Mouse (Mus musculus): ENCODE measurements around the gene Mrps5. TPM values are rescaled to one million over a fixed set of nuclear protein-coding genes. Genes with fewer than 3 reads are reported as not detected.

Mrps5 gene
- 154 and 155 TPM in 2 replicates for polyA plus RNA-seq (2014; fragmentation: Nextera tagmentation; extraction: Ambion mirVana)

DNA sequence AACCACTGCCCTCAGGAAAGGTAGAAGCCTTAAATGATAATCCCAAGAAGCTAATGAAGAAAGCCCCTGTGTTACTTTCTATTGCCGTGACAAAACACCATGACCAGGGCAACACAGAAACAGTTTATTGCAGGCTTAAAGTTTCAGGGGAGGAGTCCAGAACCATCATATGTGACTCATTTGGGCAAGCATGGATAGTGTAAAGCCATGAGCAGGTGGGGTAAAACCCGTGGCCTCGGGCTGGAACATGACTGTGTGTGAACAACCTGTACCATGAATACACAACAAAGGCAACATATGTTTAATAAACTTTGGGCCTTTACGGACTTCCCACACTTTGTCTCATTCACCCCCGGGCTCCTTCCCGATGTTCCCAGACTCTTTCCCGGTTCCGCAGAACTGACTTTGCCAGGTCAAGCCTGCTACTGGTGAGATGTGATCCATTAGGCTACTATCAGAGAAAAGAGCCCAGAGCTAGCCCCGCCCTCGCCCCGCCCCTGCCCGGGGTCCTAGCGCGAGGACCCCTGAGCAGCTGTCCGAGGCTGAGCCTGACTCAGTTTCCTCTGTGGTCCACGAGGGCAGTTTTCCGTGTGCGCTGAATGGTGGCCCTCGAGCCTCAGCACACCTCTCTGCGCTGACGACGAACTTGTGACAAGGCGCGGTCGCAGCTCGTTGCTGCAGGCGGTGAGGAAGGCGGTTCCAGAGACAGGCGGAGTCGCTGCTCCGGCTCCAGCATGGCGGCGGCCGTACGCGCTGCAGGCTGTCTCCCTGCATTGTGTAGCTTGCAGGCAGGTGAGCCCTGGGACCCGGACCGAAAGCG is at the start of gene Mrps5, which contains the start of gene Zfp661:
Mrps5 (plus strand) TSS at position 529 of the 820 bp plus-strand sequence.
Zfp661 (minus strand) TSS at position 401 of the 820 bp plus-strand sequence.
- Histone ChIP-seq H3K27ac (ENCODE audit: low read depth) (peak within 1 kb of the TSS; percentile 94), H3K27me3 (replicated peaks; ENCODE audit: control insufficient read depth, insufficient read depth, low read length) (no peaks in the 10 kb centered on the region), H3K4me3 (ENCODE audit: low read depth, low read length) (peak within 1 kb of the TSS; percentile 99), H3K36me3 (ENCODE audit: control insufficient read depth, insufficient read depth, low read length) (peaks cover 8% of the 10 kb centered on the region; the same call in 1 of the 2 replicates), H3K9ac (ENCODE audit: low read length) (peak within 1 kb of the TSS; percentile 96), H3K9me3 (ENCODE audit: control insufficient read depth, low read length) (no peaks in the 10 kb centered on the region), H3K4me1 (replicated peaks; ENCODE audit: control insufficient read depth, insufficient read depth, low read length) (peaks cover 8% of the 10 kb centered on the region), H3K4me2 (ENCODE audit: low read length) (peak within 1 kb of the TSS; percentile 75)
- 5% methylated on average over 39 of the region's 39 CpGs for WGBS
- ATAC-seq (replicated peaks; ENCODE audit: low FRiP score, low TSS enrichment, low read depth) (peak; percentile 82), DNase-seq (ENCODE audit: low spot score) (peak; percentile 98)

DNA sequence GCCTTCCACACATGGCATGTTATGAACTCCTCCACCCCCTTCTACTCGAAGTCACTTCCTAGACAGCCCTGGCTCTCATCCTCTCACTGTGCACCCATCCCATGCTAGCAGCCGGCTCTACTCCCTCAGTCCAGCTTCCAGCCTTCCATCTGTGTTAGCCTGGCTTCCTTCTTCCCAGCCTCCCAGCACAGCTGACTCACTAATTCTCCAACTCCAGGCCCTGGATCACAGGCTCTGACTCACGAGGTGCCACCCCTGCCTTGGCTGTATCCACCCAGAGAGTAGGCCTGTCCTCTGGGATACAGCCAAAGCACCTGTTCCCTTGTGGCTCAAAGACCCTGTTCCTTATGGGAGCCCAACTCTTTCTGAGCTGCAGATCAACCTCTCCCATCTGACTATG is 49.5 kb upstream of the Mrps5 start:
- no peaks in the 10 kb centered on the region for H3K4me1 ChIP-seq (replicated peaks; ENCODE audit: control insufficient read depth, insufficient read depth, low read length)
- H3K9ac ChIP-seq (ENCODE audit: low read length) = no peak overlapping the region
- H3K4me2 ChIP-seq (ENCODE audit: low read length) = no peak overlapping the region
- ATAC-seq (replicated peaks; ENCODE audit: low FRiP score, low TSS enrichment, low read depth) (no peak), DNase-seq (ENCODE audit: low spot score) (no peak)
- H3K27me3 ChIP-seq (replicated peaks; ENCODE audit: control insufficient read depth, insufficient read depth, low read length) = peaks cover 42% of the 10 kb centered on the region
- H3K36me3 ChIP-seq (ENCODE audit: control insufficient read depth, insufficient read depth, low read length) = no peaks in the 10 kb centered on the region
- no peak overlapping the region for H3K27ac ChIP-seq (ENCODE audit: low read depth)
- 60% methylated on average over 3 of the region's 3 CpGs for WGBS
- no peaks in the 10 kb centered on the region for H3K9me3 ChIP-seq (ENCODE audit: control insufficient read depth, low read length)
- H3K4me3 ChIP-seq (ENCODE audit: low read depth, low read length) = no peak overlapping the region

GRCm38 (mm10) chr2:127539494-127539893 is 47.5 kb upstream of the Mrps5 start:
- Histone ChIP-seq H3K9me3 (ENCODE audit: control insufficient read depth, low read length) (no peaks in the 10 kb centered on the region), H3K36me3 (ENCODE audit: control insufficient read depth, insufficient read depth, low read length) (no peaks in the 10 kb centered on the region), H3K4me3 (ENCODE audit: low read depth, low read length) (no peak overlapping the region), H3K9ac (ENCODE audit: low read length) (no peak overlapping the region), H3K4me1 (replicated peaks; ENCODE audit: control insufficient read depth, insufficient read depth, low read length) (no peaks in the 10 kb centered on the region), H3K4me2 (ENCODE audit: low read length) (no peak overlapping the region), H3K27ac (ENCODE audit: low read depth) (no peak overlapping the region), H3K27me3 (replicated peaks; ENCODE audit: control insufficient read depth, insufficient read depth, low read length) (peaks cover 52% of the 10 kb centered on the region)
- no peak for ATAC-seq (replicated peaks; ENCODE audit: low FRiP score, low TSS enrichment, low read depth)
- 22% methylated on average over 4 of the region's 4 CpGs for WGBS
- no peak for DNase-seq (ENCODE audit: low spot score)

- WGBS = 3% methylated on average over 28 of the region's 29 CpGs
- peak within 1 kb of the TSS; percentile 10; the same call in 1 of the 2 replicates for H3K4me3 ChIP-seq (ENCODE audit: low read depth, low read length)
- peak; percentile 72 for DNase-seq (ENCODE audit: low spot score)
These were observed 45.8 kb upstream of the Mrps5 start, which contains the start of gene Prom2 for GRCm38 (mm10) chr2:127541185-127541584. Gene Prom2 (minus strand): TSS chr2:127541467.

GRCm38 (mm10) chr2:127541697-127542096 is 45.3 kb upstream of the Mrps5 start:
- peaks cover 52% of the 10 kb centered on the region for H3K27me3 ChIP-seq (replicated peaks; ENCODE audit: control insufficient read depth, insufficient read depth, low read length)
- H3K9ac ChIP-seq (ENCODE audit: low read length) = no peak overlapping the region
- H3K4me3 ChIP-seq (ENCODE audit: low read depth, low read length) = no peak overlapping the region
- H3K9me3 ChIP-seq (ENCODE audit: control insufficient read depth, low read length) = no peaks in the 10 kb centered on the region
- H3K27ac ChIP-seq (ENCODE audit: low read depth) = no peak overlapping the region
- H3K36me3 ChIP-seq (ENCODE audit: control insufficient read depth, insufficient read depth, low read length) = no peaks in the 10 kb centered on the region
- WGBS = 86% methylated on average over 2 of the region's 2 CpGs
- H3K4me1 ChIP-seq (replicated peaks; ENCODE audit: control insufficient read depth, insufficient read depth, low read length) = no peaks in the 10 kb centered on the region
- ATAC-seq (replicated peaks; ENCODE audit: low FRiP score, low TSS enrichment, low read depth) (no peak), DNase-seq (ENCODE audit: low spot score) (no peak)
- no peak overlapping the region for H3K4me2 ChIP-seq (ENCODE audit: low read length)

More at GRCm38 (mm10) chr2:127541185-127541584, 45.8 kb upstream of the Mrps5 start, which contains the start of gene Prom2:
- peak; percentile 82 for ATAC-seq (replicated peaks; ENCODE audit: low FRiP score, low TSS enrichment, low read depth)
- H3K4me2 ChIP-seq (ENCODE audit: low read length) = peak within 1 kb of the TSS; percentile 35
- no peaks in the 10 kb centered on the region for H3K36me3 ChIP-seq (ENCODE audit: control insufficient read depth, insufficient read depth, low read length)
- H3K9ac ChIP-seq (ENCODE audit: low read length) = no peak within 1 kb of the TSS
- no peak within 1 kb of the TSS for H3K27ac ChIP-seq (ENCODE audit: low read depth)
- H3K27me3 ChIP-seq (replicated peaks; ENCODE audit: control insufficient read depth, insufficient read depth, low read length) = peaks cover 52% of the 10 kb centered on the region
- H3K4me1 ChIP-seq (replicated peaks; ENCODE audit: control insufficient read depth, insufficient read depth, low read length) = no peaks in the 10 kb centered on the region
- H3K9me3 ChIP-seq (ENCODE audit: control insufficient read depth, low read length) = no peaks in the 10 kb centered on the region

DNA sequence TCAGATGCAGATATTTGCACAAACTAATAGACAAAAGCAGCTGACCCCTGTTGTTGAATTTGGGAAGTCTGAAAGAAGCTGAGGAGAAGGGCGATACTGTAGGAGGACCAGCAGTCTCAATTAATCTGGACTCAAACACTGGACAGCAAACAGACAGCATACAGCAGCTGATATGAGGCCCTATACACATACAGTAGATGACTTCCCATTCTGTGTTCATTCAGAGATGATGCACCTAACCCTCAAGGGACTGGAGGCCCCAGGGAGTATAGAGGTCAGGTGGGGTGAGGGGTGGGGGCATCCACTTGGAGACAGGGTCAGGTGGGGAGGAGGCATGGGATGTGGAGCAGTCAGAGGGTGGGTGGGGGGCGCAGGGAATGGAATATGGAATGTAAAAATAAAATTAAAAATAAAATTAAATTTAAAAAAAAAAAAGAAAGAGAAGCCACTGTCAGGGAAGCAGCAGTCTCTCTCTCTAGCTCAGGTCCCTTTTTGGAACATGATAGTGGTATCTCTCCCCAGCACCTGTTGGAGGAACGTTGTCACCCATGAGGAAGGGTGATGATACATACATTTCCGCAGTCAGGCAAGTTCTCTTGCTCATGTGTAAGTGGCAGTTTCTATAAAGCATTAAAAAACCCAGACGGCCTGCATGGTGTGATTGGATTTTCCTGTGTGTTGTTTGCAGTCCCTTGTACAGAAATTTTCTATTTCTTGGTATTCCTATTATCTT is 38.5 kb upstream of the Mrps5 start:
- ATAC-seq (replicated peaks; ENCODE audit: low FRiP score, low TSS enrichment, low read depth) = no peak
- Histone ChIP-seq H3K4me1 (replicated peaks; ENCODE audit: control insufficient read depth, insufficient read depth, low read length) (no peaks in the 10 kb centered on the region), H3K27ac (ENCODE audit: low read depth) (no peak overlapping the region), H3K36me3 (ENCODE audit: control insufficient read depth, insufficient read depth, low read length) (no peaks in the 10 kb centered on the region), H3K9ac (ENCODE audit: low read length) (no peak overlapping the region), H3K4me2 (ENCODE audit: low read length) (no peak overlapping the region), H3K9me3 (ENCODE audit: control insufficient read depth, low read length) (no peaks in the 10 kb centered on the region), H3K27me3 (replicated peaks; ENCODE audit: control insufficient read depth, insufficient read depth, low read length) (0 out of 2 replicates have a peak, but pooled peaks cover 3% of the 10 kb centered on the region), H3K4me3 (ENCODE audit: low read depth, low read length) (no peak overlapping the region)
- 75% methylated on average over 5 of the region's 5 CpGs for WGBS
- DNase-seq (ENCODE audit: low spot score) = no peak

- Histone ChIP-seq H3K27ac (ENCODE audit: low read depth) (no peak overlapping the region), H3K4me3 (ENCODE audit: low read depth, low read length) (no peak overlapping the region), H3K36me3 (ENCODE audit: control insufficient read depth, insufficient read depth, low read length) (no peaks in the 10 kb centered on the region), H3K4me2 (ENCODE audit: low read length) (no peak overlapping the region), H3K27me3 (replicated peaks; ENCODE audit: control insufficient read depth, insufficient read depth, low read length) (no peaks in the 10 kb centered on the region), H3K9me3 (ENCODE audit: control insufficient read depth, low read length) (no peaks in the 10 kb centered on the region), H3K4me1 (replicated peaks; ENCODE audit: control insufficient read depth, insufficient read depth, low read length) (no peaks in the 10 kb centered on the region), H3K9ac (ENCODE audit: low read length) (no peak overlapping the region)
- no peak for DNase-seq (ENCODE audit: low spot score)
- ATAC-seq (replicated peaks; ENCODE audit: low FRiP score, low TSS enrichment, low read depth) = no peak
These were observed 37.3 kb upstream of the Mrps5 start for GRCm38 (mm10) chr2:127549711-127550110.

DNA sequence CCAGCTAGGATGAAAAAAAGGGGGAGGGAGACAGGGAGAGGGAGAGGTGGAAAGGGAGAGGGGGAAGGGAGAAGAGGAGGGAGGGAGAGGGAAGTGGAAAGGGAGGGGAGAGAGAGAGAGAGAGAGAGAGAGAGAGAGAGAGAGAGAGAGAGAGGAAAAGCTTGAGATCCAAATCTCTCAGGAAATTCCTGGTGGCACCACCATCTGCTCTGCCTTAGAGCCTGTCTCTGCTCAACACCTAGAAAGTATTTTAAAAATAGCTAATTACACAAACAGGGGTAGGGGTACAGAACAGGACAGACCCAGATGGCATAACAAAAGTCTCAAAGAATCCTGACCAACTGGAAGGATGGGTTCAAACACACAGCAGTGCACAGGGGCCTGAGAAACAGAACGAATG is 36.6 kb upstream of the Mrps5 start:
- DNase-seq (ENCODE audit: low spot score) = no peak
- Histone ChIP-seq H3K4me1 (replicated peaks; ENCODE audit: control insufficient read depth, insufficient read depth, low read length) (no peaks in the 10 kb centered on the region), H3K9me3 (ENCODE audit: control insufficient read depth, low read length) (no peaks in the 10 kb centered on the region), H3K9ac (ENCODE audit: low read length) (no peak overlapping the region), H3K36me3 (ENCODE audit: control insufficient read depth, insufficient read depth, low read length) (no peaks in the 10 kb centered on the region), H3K27me3 (replicated peaks; ENCODE audit: control insufficient read depth, insufficient read depth, low read length) (no peaks in the 10 kb centered on the region), H3K4me3 (ENCODE audit: low read depth, low read length) (no peak overlapping the region), H3K27ac (ENCODE audit: low read depth) (no peak overlapping the region), H3K4me2 (ENCODE audit: low read length) (no peak overlapping the region)
- no peak for ATAC-seq (replicated peaks; ENCODE audit: low FRiP score, low TSS enrichment, low read depth)
- WGBS = 77% methylated on average over 1 of the region's 1 CpGs
